Mouse (Mus musculus) CH12.LX (cell line): Measurements from ENCODE around the gene 9330182L06Rik. TPM values are rescaled to one million over a fixed set of nuclear protein-coding genes. Genes with fewer than 3 reads are reported as not detected.
A peak's percentile ranks its signal among the peaks of the same experiment; 100 is the strongest.

Experiments used
- DNase-seq: peaks from one replicate; pipeline ENCODE4 v3.0.0-alpha.2; 2013; ENCODE audit errors: extremely low read depth
- H3K27ac ChIP-seq: 2 replicates; pipeline ENCODE4 v1.5.1; 2012; ENCODE audit warnings: low read depth, mild to moderate bottlenecking, control low read depth, moderate library complexity; ENCODE audit not compliant: insufficient read depth
- H3K27me3 ChIP-seq: replicated peaks from 2 replicates; pipeline ENCODE3; 2012; ENCODE audit warnings: inconsistent platforms
- H3K36me3 ChIP-seq, 2 experiments: replicated peaks in 1 of 2; 2 replicates each; pipeline versions ENCODE3 to v1.6.1; 2012; ENCODE audit warnings: inconsistent platforms in 1 of 2, low read length in 1 of 2, mild to moderate bottlenecking in 1 of 2, mixed read lengths in 1 of 2, moderate library complexity in 1 of 2; ENCODE audit not compliant: control insufficient read depth in 1 of 2, insufficient read depth in 1 of 2
- H3K4me1 ChIP-seq, 2 experiments: 2 replicates each; pipeline ENCODE4 v1.6.1; 2012; ENCODE audit warnings: inconsistent platforms in 1 of 2, moderate library complexity in 1 of 2; ENCODE audit not compliant: insufficient read depth in 2 of 2, control insufficient read depth in 1 of 2
- H3K4me2 ChIP-seq: 2 replicates; pipeline ENCODE4 v1.6.1; 2012; ENCODE audit warnings: low read depth, mild to moderate bottlenecking, control low read depth; ENCODE audit not compliant: poor library complexity, insufficient read depth, severe bottlenecking
- H3K4me3 ChIP-seq, 3 experiments: fragments of 150-350 bp in 1 of 3; sonication (generic) in 1 of 3; replicated peaks in 1 of 3; 2 replicates each; pipeline versions ENCODE3 to v1.5.1; 2011 to 2012; ENCODE audit warnings: low read depth in 2 of 3, low read length in 2 of 3, mild to moderate bottlenecking in 2 of 3, moderate library complexity in 2 of 3, control low read depth in 1 of 3, improper control_type of control experiment in 1 of 3, inconsistent platforms in 1 of 3, mixed read lengths in 1 of 3; ENCODE audit not compliant: poor library complexity in 1 of 3
- H3K79me2 ChIP-seq: replicated peaks from 2 replicates; pipeline ENCODE4 v1.6.1; 2012; ENCODE audit warnings: mild to moderate bottlenecking, moderate library complexity; ENCODE audit not compliant: control insufficient read depth, poor library complexity, insufficient read depth, severe bottlenecking; ENCODE audit errors: extremely low read depth
- H3K9ac ChIP-seq: 2 replicates; pipeline ENCODE4 v1.6.1; 2012; ENCODE audit warnings: low read depth, mild to moderate bottlenecking, control low read depth, moderate library complexity; ENCODE audit not compliant: insufficient read depth
- H3K9me3 ChIP-seq: replicated peaks from 2 replicates; pipeline ENCODE3; 2012; ENCODE audit warnings: low read length, inconsistent platforms, mixed read lengths
- CHD2 ChIP-seq: IDR thresholded peaks from 2 replicates; pipeline ENCODE4 v1.6.1; 2011; ENCODE audit warnings: low read length, improper control_type of control experiment
- CTCF ChIP-seq, 2 experiments: IDR thresholded peaks in 1 of 2; conservative IDR thresholded peaks in 1 of 2; 2 replicates each; pipeline ENCODE4 v1.5.1; 2011 to 2012; ENCODE audit warnings: low read depth in 2 of 2, low read length in 2 of 2, improper control_type of control experiment in 1 of 2, inconsistent platforms in 1 of 2, mild to moderate bottlenecking in 1 of 2, moderate library complexity in 1 of 2
- E2F4 ChIP-seq: IDR thresholded peaks from 2 replicates; pipeline ENCODE4 v1.6.1; 2011; ENCODE audit warnings: low read depth, low read length, improper control_type of control experiment; ENCODE audit not compliant: insufficient replicate concordance
- ELF1 ChIP-seq: IDR thresholded peaks from 2 replicates; pipeline ENCODE4 v1.6.1; 2014; ENCODE audit warnings: low read depth, mild to moderate bottlenecking, inconsistent platforms, low read length, improper control_type of control experiment
- EP300 ChIP-seq: IDR thresholded peaks from 2 replicates; pipeline ENCODE4 v1.6.1; 2011; ENCODE audit warnings: low read length, improper control_type of control experiment
- GABPA ChIP-seq: IDR thresholded peaks from 2 replicates; pipeline ENCODE4 v1.6.1; 2012; ENCODE audit warnings: low read depth, low read length, improper control_type of control experiment, inconsistent platforms; ENCODE audit not compliant: insufficient replicate concordance
- HCFC1 ChIP-seq: IDR thresholded peaks from 2 replicates; pipeline ENCODE4 v1.6.1; 2012; ENCODE audit warnings: low read depth, mild to moderate bottlenecking, inconsistent platforms, low read length, improper control_type of control experiment
- IRF4 ChIP-seq: IDR thresholded peaks from 2 replicates; pipeline ENCODE4 v1.6.1; 2014; ENCODE audit warnings: low read depth, mild to moderate bottlenecking, inconsistent platforms, low read length, improper control_type of control experiment
- JUND ChIP-seq: conservative IDR thresholded peaks from 2 replicates; pipeline ENCODE4 v1.6.1; 2011; ENCODE audit warnings: low read depth, low read length, improper control_type of control experiment
- MAFK ChIP-seq: IDR thresholded peaks from 2 replicates; pipeline ENCODE4 v1.6.1; 2011; ENCODE audit warnings: low read length, improper control_type of control experiment; ENCODE audit not compliant: insufficient replicate concordance
- MAX ChIP-seq: IDR thresholded peaks from 2 replicates; pipeline ENCODE4 v1.6.1; 2011; ENCODE audit warnings: low read length, improper control_type of control experiment
- MXI1 ChIP-seq: IDR thresholded peaks from 2 replicates; pipeline ENCODE4 v1.6.1; 2011; ENCODE audit warnings: mild to moderate bottlenecking, low read depth, low read length, improper control_type of control experiment
- MYC ChIP-seq: IDR thresholded peaks from 2 replicates; pipeline ENCODE4 v1.6.1; 2011; ENCODE audit warnings: low read depth, mild to moderate bottlenecking, improper control_type of control experiment, low read length
- NELFE ChIP-seq: IDR thresholded peaks from 2 replicates; pipeline ENCODE4 v1.6.1; 2011; ENCODE audit warnings: low read depth, low read length, improper control_type of control experiment
- NRF1 ChIP-seq: IDR thresholded peaks from 2 replicates; pipeline ENCODE4 v1.6.1; 2014; ENCODE audit warnings: low read depth, mild to moderate bottlenecking, inconsistent platforms, low read length, improper control_type of control experiment, moderate library complexity
- PAX5 ChIP-seq: IDR thresholded peaks from 2 replicates; pipeline ENCODE4 v1.6.1; 2012; ENCODE audit warnings: low read length, inconsistent platforms, mixed read lengths
- POLR2A ChIP-seq: IDR thresholded peaks from 2 replicates; pipeline ENCODE4 v1.6.1; 2011; ENCODE audit warnings: low read depth, mild to moderate bottlenecking, improper control_type of control experiment, low read length
- POLR2AphosphoS2 ChIP-seq: IDR thresholded peaks from 2 replicates; pipeline ENCODE4 v1.6.1; 2011; ENCODE audit warnings: low read depth, low read length, improper control_type of control experiment
- RAD21 ChIP-seq: IDR thresholded peaks from 2 replicates; pipeline ENCODE4 v1.6.1; 2011; ENCODE audit warnings: low read depth, mild to moderate bottlenecking, low read length, improper control_type of control experiment, moderate library complexity
- RCOR1 ChIP-seq: conservative IDR thresholded peaks from 2 replicates; pipeline ENCODE4 v1.6.1; 2012; ENCODE audit warnings: low read depth, mild to moderate bottlenecking, inconsistent platforms, low read length, improper control_type of control experiment
- SIN3A ChIP-seq: IDR thresholded peaks from 2 replicates; pipeline ENCODE4 v1.6.1; 2012; ENCODE audit warnings: low read length, improper control_type of control experiment, inconsistent platforms
- SMC3 ChIP-seq: IDR thresholded peaks from 2 replicates; pipeline ENCODE4 v1.6.1; 2011; ENCODE audit warnings: low read depth, low read length, improper control_type of control experiment
- TBP ChIP-seq: conservative IDR thresholded peaks from 2 replicates; pipeline ENCODE4 v1.6.1; 2011; ENCODE audit warnings: low read depth, low read length, improper control_type of control experiment
- TCF12 ChIP-seq: IDR thresholded peaks from 2 replicates; pipeline ENCODE4 v1.6.1; 2014; ENCODE audit warnings: low read depth, mild to moderate bottlenecking, inconsistent platforms, low read length, improper control_type of control experiment
- USF1 ChIP-seq: IDR thresholded peaks from 2 replicates; pipeline ENCODE4 v1.6.1; 2014; ENCODE audit warnings: low read depth, mild to moderate bottlenecking, inconsistent platforms, low read length, improper control_type of control experiment
- ZC3H11A ChIP-seq: IDR thresholded peaks from 2 replicates; pipeline ENCODE4 v1.6.1; 2012; ENCODE audit warnings: low read depth, mild to moderate bottlenecking, inconsistent platforms, low read length, improper control_type of control experiment
- ZNF384 ChIP-seq: IDR thresholded peaks from 2 replicates; pipeline ENCODE4 v1.6.1; 2012; ENCODE audit warnings: low read depth, low read length, improper control_type of control experiment, inconsistent platforms
- dilution Hi-C: fragments of 300-500 bp; cut with MboI; formaldehyde crosslinking; loops from 2 replicates; pipeline ENCODE4 v1.14.3; 2020; ENCODE audit warnings: low sequenced_read_pairs; ENCODE audit not compliant: extremely low pct_unique_long_range_greater_than_20kb, extremely low pct_ligation_motif_present
- in situ Hi-C: fragments of 300-500 bp; cut with MboI; formaldehyde crosslinking; loops from 3 replicates; pipeline ENCODE4 v1.14.3; 2019; ENCODE audit warnings: low sequenced_read_pairs, low pct_ligation_motif_present, low pct_unique_long_range_greater_than_20kb, mixed read lengths
- polyA plus RNA-seq: library from polyadenylated mRNA; unstranded; fragments of >175 nt; gene quantifications from 2 replicates; pipeline ENCODE4 v1.2.1, GENCODE M21; 2012; ENCODE audit warnings: low read depth; ENCODE audit not compliant: insufficient read length
- total RNA-seq, 2 experiments: library from RNA; depleted of rRNA; stranded (reverse); fragments of 300-350 nt in 1 of 2; fragments of >200 nt in 1 of 2; gene quantifications; 2 replicates each; pipeline ENCODE4 v1.2.3; 2012 to 2014

9330182L06Rik gene
- total RNA-seq (2012; rRNA removed) = not detected in 2 replicates
- total RNA-seq (2014; rRNA removed) = not detected in 2 replicates
- polyA plus RNA-seq = not detected in 2 replicates

DNA sequence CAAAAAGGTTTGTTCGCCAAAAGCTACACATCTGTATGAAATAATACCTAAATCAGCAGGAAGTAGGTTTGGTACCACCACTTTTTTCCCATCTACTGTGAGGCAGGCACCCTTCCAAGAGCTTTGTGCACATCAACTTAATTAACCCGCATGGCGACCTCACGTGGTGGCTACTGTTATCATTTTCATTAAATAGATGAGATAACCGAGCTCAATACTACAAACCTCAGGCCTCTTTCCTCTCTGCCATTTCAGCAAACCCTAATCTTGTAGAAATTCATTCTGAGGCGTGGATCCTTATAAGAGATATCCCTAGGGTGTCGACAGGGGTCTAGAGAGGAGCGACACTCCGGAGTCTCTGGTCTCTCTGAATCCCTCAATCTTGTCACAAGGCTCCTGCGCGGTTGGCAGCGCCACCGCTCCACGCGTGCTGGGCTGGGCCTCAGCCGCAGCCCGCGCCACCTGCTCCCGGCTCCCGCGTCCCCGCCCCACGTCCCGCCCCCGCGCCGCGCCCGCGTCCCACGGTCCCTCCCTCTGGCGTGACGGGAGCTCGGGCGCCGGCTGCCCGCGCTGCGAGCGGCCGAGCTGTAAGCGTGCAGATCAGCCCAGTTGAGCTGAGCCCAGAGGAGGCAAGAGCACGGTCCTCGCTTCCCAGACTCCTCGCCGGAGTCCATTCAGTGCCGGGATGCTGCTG is at the start of gene 9330182L06Rik:
Gene 9330182L06Rik, plus strand, starts transcription at position 533 of the 694 bp plus-strand sequence.
- no peak within 1 kb of the TSS for H3K27ac ChIP-seq
- H3K27me3 ChIP-seq = no peaks in the 10 kb centered on the region
- H3K79me2 ChIP-seq = no peaks in the 10 kb centered on the region
- H3K9me3 ChIP-seq = no peaks in the 10 kb centered on the region
- no peak for DNase-seq
- no peak within 1 kb of the TSS for H3K4me2 ChIP-seq
- TF ChIP-seq NRF1 (no peak), MAFK (no peak), EP300 (no peak), NELFE (no peak), CHD2 (no peak), MXI1 (no peak), TBP (no peak), JUND (no peak), ZNF384 (no peak), RCOR1 (no peak), TCF12 (no peak), IRF4 (no peak), E2F4 (no peak)
- H3K36me3 ChIP-seq = no peaks in the 10 kb centered on the region
- in situ Hi-C loops (no loop called here), dilution Hi-C loops (no loop called here)
- H3K4me1 ChIP-seq = peaks cover 2 to 5% of the 10 kb centered on the region in 2 experiments; a peak in 2 of 4 replicates
- no peak within 1 kb of the TSS for H3K9ac ChIP-seq
- no peak within 1 kb of the TSS for H3K4me3 ChIP-seq

DNA sequence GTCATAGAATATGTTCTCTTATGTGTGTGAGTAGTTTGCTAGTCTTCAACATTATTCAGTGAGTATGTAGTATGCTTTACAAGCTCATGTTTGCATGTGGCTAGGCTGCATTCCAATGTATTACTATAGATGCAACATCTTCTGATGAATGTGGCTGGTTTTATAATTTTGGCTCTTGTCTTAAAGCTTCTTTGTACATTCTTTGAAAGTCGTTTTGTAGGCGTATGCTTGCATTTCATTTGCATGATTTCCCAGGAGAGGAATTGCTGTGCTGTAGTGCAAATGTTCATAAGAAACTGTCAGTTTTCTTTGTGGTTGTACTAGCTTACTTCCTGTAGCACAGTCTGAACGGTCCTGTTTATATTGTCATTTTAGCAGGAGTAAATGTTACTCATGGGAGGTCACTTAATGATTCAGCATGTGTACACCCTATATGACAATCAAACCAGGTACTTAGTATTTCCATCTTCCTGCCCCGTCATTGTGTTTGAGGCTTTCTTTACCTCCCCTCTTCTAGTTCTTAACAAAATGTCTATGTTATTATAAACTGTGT is 38.4 kb upstream of the 9330182L06Rik start:
- H3K79me2 ChIP-seq = no peaks in the 10 kb centered on the region
- TF ChIP-seq MYC = no peak
- no peak for TF ChIP-seq CTCF (conservative IDR thresholded peaks at IDR 0.05 in 1 of 2, IDR thresholded peaks at IDR 0.05 in 1 of 2; ENCODE audit: low read depth in 2 of 2, low read length in 2 of 2)
- TF ChIP-seq USF1 = no peak
- TF ChIP-seq HCFC1 = no peak
- TF ChIP-seq ELF1 = no peak
- TF ChIP-seq NRF1 = no peak
- no peak for TF ChIP-seq TBP
- no peak for TF ChIP-seq SMC3
- no peak for TF ChIP-seq SIN3A
- TF ChIP-seq PAX5 = no peak
- TF ChIP-seq MAFK = no peak
- no peak for TF ChIP-seq RAD21
- no peak for TF ChIP-seq TCF12
- TF ChIP-seq POLR2AphosphoS2 = no peak
- no peak for TF ChIP-seq POLR2A
- TF ChIP-seq MAX = no peak
- no peak for TF ChIP-seq E2F4
- no peak for TF ChIP-seq GABPA
- TF ChIP-seq ZC3H11A = no peak
- dilution Hi-C loops = no loop called here
- no peaks in the 10 kb centered on the region for H3K36me3 ChIP-seq
- H3K9me3 ChIP-seq = no peaks in the 10 kb centered on the region
- no peak overlapping the region for H3K27ac ChIP-seq
- no peak overlapping the region; the same call in 1 of the 2 replicates for H3K4me2 ChIP-seq
- H3K9ac ChIP-seq = no peak overlapping the region
- no peak overlapping the region for H3K4me3 ChIP-seq
- peak; percentile 5 for DNase-seq
- peaks cover 3 to 8% of the 10 kb centered on the region in 2 experiments; a peak in 2 of 4 replicates for H3K4me1 ChIP-seq
- no peaks in the 10 kb centered on the region for H3K27me3 ChIP-seq
- in situ Hi-C loops = no loop called here
